Mouse (Mus musculus): ENCODE measurements at regions not wholly inside any gene's neighbourhood (a gene's known extent, or its start where the extent isn't known, plus 50 kb on each side); places are given as distances from the start of the nearest gene placed in this dataset.
A peak's percentile ranks its signal among the peaks of the same experiment; 100 is the strongest.

DNA sequence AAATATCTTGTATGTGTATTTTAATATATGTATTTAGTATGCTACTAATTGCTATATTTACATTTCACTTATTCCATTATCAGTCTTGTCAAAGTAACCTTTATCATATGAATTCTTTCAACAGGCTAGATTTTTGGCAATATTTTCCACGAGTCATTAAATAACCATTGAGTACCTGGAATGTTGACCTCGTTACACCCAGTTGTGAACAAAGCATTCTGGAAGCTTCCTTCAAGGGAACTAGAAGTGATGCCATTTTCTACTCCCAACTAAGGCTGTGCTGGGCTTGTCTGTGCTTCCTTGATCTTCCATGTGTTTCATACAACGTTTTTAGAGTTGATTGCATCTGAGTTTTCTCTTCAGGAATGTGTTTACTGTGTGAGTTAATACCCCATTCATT is 410.6 kb downstream of the Ppargc1a start:
- no peak for DNase-seq (ENCODE audit: extremely low read depth, insufficient read length, low spot score)

DNA sequence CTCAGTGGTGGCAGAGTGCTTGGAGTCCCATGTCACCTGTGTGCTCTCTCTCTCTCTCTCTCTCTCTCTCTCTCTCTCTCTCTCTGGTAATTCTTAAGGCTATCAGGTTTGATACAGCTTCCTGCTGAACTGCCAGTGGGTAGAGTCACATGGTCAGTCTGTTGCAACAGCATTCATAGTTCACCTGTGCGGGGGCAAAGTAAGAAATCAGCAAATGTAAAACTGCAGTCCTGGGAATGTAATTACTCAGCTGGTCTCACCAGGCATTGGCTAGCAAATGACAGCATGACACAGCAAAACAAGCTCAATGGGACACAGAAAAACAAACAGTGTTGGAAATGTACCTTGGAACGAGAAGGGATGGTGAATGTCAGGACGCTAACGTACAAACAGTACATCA is 422.7 kb downstream of the Ppargc1a start:
- DNase-seq (ENCODE audit: extremely low read depth, insufficient read length, low spot score): no peak

DNA sequence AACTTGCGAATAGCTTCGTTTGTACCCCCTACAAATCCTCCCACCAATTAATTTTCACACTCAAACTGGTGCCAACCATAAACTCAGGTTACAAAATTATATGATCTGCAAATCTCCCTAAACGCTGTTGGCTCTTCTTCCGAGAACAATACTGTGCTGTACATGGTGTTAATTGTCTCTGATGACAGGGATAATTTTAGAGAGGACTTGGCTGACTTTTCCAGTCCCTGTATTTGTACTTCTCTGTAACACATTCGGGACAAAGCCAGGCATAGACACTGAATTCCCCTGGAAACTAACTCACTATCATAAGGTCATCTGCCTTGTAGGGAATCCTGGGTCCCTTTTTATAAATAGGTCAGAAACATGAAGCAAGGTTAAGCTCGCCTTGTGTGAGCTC is 442.4 kb downstream of the Ppargc1a start:
- DNase-seq (ENCODE audit: extremely low read depth, insufficient read length, low spot score): no peak

GRCm38 (mm10) chr5:51110006-51110405 is 457.5 kb downstream of the Ppargc1a start:
- peak; percentile 26 for DNase-seq (ENCODE audit: extremely low read depth, insufficient read length, low spot score)

- no peak for DNase-seq (ENCODE audit: extremely low read depth, insufficient read length, low spot score)
These were observed 458.8 kb downstream of the Ppargc1a start for GRCm38 (mm10) chr5:51108737-51109136.

DNA sequence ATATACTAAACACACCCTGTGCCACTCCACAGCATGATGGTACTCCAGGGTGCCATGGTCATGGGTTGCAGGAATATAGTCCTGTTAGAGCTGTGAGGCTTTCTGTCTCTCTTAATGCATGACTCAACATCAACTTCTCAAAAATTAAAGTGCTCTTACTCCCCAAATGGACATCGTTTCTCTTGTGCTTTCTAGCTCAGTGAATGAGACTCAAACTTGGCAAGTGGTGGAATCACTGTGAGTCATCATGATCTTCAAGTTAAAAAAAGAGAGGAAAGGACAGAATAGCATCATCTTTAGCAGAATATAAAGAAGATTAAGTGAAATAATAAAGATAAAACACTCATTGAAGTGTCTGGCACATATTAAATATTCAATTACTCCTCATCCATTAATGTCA is 459.3 kb downstream of the Ppargc1a start:
- DNase-seq (ENCODE audit: extremely low read depth, insufficient read length, low spot score): peak; percentile 12

DNA sequence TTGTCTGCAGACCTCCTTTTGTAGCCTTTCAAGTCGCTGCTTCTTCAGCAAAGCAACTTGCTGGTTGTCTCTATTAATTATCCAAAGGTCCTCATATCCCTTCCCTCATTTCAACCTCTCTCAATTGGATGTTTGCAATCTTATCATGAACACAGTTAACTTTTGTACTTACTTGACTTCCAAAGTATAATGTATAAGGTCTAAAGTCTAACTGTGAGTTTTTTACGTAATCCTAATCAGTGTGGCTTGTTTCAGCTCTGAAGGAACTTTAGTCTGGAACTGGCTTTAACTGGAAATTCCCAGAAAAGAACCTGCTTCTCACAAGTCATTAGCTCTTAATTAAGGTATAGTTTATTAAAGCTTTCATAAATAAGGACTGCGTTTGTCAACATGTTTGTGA is 467.6 kb downstream of the Ppargc1a start:
- DNase-seq (ENCODE audit: extremely low read depth, insufficient read length, low spot score): no peak

- DNase-seq (ENCODE audit: extremely low read depth, insufficient read length, low spot score): no peak
These were observed 494.7 kb downstream of the Ppargc1a start for GRCm38 (mm10) chr5:51072674-51073468.

DNA sequence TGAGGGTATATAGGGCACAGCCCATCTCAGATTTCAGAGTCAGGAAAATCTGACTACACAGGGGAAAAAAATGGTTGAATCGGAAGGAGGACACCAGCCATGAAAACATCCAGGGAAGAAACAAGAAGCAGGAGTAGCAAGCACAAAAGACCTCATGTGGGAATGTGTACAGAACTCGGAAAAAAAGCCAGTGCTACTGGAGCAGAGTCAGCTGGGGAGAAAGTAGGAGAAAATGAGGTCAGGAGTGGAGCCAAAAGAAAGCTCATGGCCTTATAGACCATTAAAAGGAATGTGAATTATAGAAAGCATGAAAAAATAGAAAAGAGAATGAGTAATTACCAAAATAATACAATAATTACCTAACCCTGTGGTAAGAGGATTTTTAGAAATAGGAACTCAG is 495.4 kb downstream of the Ppargc1a start:
- no peak for DNase-seq (ENCODE audit: extremely low read depth, insufficient read length, low spot score)

DNA sequence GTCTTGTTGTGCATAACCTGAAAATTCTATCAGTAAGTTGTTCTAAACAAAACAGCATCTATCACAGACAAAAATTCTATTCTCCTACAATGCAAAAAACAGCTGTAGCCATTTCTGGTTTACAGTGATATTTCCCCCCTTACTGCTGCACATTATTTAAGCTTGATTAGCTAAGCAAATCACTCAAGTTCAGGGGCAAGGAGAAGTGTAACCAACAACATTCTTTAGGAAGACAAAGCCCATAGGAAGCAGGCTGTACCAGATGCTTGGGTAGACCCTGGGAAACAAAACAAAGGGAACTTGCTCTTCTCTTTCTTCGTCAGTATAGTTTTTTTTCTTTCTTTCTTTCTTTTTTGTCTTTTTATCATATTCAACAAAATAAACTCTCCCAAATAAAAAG is 497.9 kb downstream of the Ppargc1a start:
- no peak for DNase-seq (ENCODE audit: extremely low read depth, insufficient read length, low spot score)

DNA sequence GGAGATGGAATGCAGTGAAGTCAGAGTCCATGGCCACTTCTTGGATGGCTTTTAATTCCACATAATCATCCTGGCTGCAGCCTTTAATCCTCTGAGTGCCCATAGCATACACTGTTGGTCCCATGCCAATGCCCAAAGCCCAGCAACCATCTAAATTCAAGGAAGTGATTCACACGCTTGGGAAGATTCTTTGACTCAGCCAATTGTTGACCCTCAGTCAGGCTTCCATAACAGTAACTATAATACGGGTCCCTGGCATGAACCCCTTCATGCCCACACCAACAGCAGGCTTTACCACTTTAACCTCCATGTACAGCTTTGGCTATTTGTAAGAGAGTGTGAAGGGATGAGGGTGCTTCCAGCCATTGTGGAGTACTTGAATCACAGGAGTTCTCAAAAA is 521.7 kb downstream of the Ppargc1a start:
- peak; percentile 68 for DNase-seq (ENCODE audit: extremely low read depth, insufficient read length, low spot score)

GRCm38 (mm10) chr5:51041541-51042217 is 525.8 kb downstream of the Ppargc1a start:
- DNase-seq (ENCODE audit: extremely low read depth, insufficient read length, low spot score): peak; percentile 56

- no peak for DNase-seq (ENCODE audit: extremely low read depth, insufficient read length, low spot score)
These were observed 526.6 kb downstream of the Ppargc1a start for GRCm38 (mm10) chr5:51040926-51041325.

DNA sequence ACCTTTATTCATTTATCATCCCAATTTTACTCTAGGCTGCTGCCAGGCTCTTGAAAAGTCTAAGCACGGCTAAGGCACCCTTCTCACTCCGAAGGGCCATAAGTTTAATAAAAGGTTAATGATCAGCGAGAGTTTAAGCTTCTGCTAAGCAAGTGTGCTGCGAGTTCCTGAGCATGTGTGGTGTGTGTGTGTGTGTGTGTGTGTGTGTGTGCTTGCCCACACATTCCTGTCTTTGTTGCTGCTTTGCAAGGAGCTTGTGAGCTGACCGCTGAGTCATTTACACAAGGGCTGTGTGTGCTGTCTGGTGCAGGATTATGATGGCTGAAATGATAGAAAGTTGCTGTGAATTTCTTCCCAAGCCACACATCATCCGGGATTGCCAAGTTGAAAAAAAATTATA is 527.1 kb downstream of the Ppargc1a start:
- no peak for DNase-seq (ENCODE audit: extremely low read depth, insufficient read length, low spot score)

DNA sequence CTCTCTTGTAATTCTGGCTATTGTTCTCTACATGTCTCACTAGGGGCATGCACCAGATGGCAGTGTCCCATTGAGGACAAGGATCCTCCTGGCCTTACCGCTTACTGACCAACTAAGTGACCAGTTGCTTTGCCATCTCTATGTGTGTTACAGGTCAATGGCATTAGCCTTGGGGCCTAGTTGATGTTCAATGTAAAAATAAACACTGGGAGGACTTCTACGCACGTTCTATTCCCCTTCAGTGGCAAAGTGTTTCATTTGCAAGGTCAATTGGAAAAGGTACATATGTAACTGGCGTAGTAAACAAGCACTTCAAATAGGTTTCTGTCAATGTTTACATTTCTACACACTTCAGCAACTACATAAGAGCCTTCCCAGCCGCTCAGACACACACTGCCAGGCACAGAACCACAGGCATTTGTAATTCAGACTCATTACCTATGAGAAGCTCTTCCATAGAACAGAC is 527.8 kb downstream of the Ppargc1a start:
- DNase-seq (ENCODE audit: extremely low read depth, insufficient read length, low spot score): no peak

- DNase-seq (ENCODE audit: extremely low read depth, insufficient read length, low spot score): no peak
These were observed 531.0 kb downstream of the Ppargc1a start for GRCm38 (mm10) chr5:51036450-51036990.

DNA sequence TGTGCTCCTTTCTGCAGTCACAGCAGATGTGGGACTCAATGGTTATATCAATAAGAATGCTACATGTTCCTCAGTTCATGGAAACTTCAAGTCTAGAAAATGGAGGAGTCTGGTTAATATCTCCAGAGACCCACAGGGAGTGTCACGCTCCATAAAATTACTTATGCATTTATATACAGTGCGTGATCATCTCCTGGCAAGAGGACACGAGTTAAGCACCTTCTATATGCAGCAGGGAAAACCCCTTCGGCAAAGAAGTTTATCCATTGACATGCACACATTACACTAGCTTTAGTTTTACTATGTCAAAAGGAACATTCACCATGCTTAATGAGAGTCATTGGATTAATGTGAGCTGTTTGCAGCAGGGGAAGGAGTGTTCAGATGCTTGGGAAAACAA is 538.6 kb downstream of the Ppargc1a start:
- DNase-seq (ENCODE audit: extremely low read depth, insufficient read length, low spot score): no peak

DNA sequence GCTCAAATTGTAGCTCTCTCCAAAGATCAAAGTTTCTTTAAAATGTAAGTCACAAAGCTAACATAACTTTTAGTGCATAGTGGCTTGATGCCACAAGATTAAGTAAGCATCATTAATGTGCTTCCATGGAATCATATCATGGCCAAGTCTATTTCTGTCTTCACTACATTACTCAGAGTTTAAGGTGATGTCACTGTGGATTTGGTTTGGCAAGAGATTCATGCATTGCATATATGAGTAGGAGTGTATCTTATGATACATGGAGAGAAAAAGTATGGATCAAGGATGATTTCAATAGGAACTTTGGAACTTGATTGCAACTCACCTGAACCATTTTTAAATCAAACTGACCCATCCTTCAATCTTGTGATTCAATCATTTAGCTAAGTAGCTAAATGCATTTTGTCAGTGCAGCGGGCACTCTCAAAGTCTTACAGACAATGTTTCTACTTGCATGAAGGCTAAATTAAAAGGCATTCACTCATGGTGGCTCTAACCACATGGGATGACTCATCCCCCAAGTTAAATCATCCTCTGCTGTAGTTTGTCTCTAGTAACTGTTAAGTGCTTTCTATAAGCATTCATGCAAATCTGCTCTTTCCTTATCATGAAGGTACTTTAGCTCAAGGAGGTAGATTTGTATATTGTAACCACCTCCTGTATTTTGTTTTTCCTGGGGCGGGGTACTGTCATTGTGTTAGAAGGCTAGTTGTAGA is 576.5 kb downstream of the Ppargc1a start:
- DNase-seq (ENCODE audit: extremely low read depth, insufficient read length, low spot score): peak; percentile 15
